Mouse (Mus musculus) G1E (cell line): ENCODE data around the gene Nfs1. TPM values are rescaled to one million over a fixed set of nuclear protein-coding genes. Genes with fewer than 3 reads are reported as not detected.
"Not testable (repeated sequence)": the region's sequence is repeated elsewhere in the genome, so short reads cannot be mapped to it uniquely, and the experiment has no call there.

ENCODE experiments used
- ATAC-seq: 2 replicates; pipeline ENCODE4 v1.8.0; 2016; ENCODE audit warnings: mild to moderate bottlenecking; ENCODE audit not compliant: insufficient number of reproducible peaks, poor library complexity, low FRiP score, severe bottlenecking; ENCODE audit errors: extremely low read depth
- DNase-seq: peaks from one replicate; pipeline ENCODE4 v3.0.0; 2012; ENCODE audit warnings: low spot score
- H3K27me3 ChIP-seq: 2 replicates; pipeline ENCODE4 v1.6.1; 2012; ENCODE audit warnings: mild to moderate bottlenecking, low read length, inconsistent platforms; ENCODE audit not compliant: insufficient read depth
- H3K36me3 ChIP-seq: replicated peaks from 2 replicates; pipeline ENCODE3; 2012; ENCODE audit warnings: mild to moderate bottlenecking, inconsistent platforms
- H3K4me1 ChIP-seq: 2 replicates; pipeline ENCODE4 v1.6.1; 2012; ENCODE audit warnings: low read depth, low read length, inconsistent platforms, mixed read lengths; ENCODE audit not compliant: insufficient read depth
- H3K4me3 ChIP-seq: 2 replicates; pipeline ENCODE4 v1.5.1; 2012; ENCODE audit warnings: low read depth, mild to moderate bottlenecking, inconsistent platforms, low read length, moderate library complexity, mixed read lengths
- H3K9me3 ChIP-seq: replicated peaks from 2 replicates; pipeline ENCODE4 v1.6.1; 2012; ENCODE audit warnings: inconsistent platforms
- CTCF ChIP-seq: IDR thresholded peaks from 2 replicates; pipeline ENCODE4 v1.5.1; 2012; ENCODE audit warnings: low read depth, low read length, inconsistent platforms, mixed read lengths
- GATA1 ChIP-seq: IDR thresholded peaks from 2 replicates; pipeline ENCODE4 v1.6.1; 2012; ENCODE audit warnings: borderline replicate concordance, low read length, inconsistent platforms, mixed read lengths
- GATA2 ChIP-seq: IDR thresholded peaks from 2 replicates; pipeline ENCODE4 v1.6.1; 2012; ENCODE audit warnings: low read depth, low read length, inconsistent platforms, borderline replicate concordance
- POLR2AphosphoS5 ChIP-seq: IDR thresholded peaks from 2 replicates; pipeline ENCODE4 v1.6.1; 2012; ENCODE audit warnings: low read depth, low read length, inconsistent platforms; ENCODE audit not compliant: insufficient replicate concordance
- TAL1 ChIP-seq: conservative IDR thresholded peaks from 2 replicates; pipeline ENCODE4 v1.6.1; 2012; ENCODE audit warnings: low read depth, low read length, inconsistent platforms, mixed read lengths
- polyA plus RNA-seq: library from polyadenylated mRNA; stranded (reverse); fragments of >175 nt; gene quantifications from 2 replicates; pipeline ENCODE4 v1.2.3, GENCODE M21; 2012
- total RNA-seq, 2 experiments: library from RNA; stranded (forward) in 1 of 2; stranded (reverse) in 1 of 2; fragments of 200-1000 nt in 1 of 2; fragments of >200 nt in 1 of 2; fragmentation: Nextera tagmentation in 1 of 2; gene quantifications; 2 replicates each; pipeline ENCODE4 v1.2.3; 2014 to 2017

Nfs1 gene
- total RNA-seq (2014; fragmentation: Nextera tagmentation) (27.9 and 33.9 TPM in 2 replicates), total RNA-seq (2017) (46.2 and 49.1 TPM in 2 replicates), polyA plus RNA-seq (31.4 and 36.3 TPM in 2 replicates)

- Histone ChIP-seq H3K4me3 (peak within 1 kb of the TSS; percentile 86), H3K27me3 (no peaks in the 10 kb centered on the region), H3K4me1 (peaks cover 26% of the 10 kb centered on the region), H3K9me3 (no peaks in the 10 kb centered on the region), H3K36me3 (peaks cover 55% of the 10 kb centered on the region)
- DNase-seq (peak; percentile 76), ATAC-seq (peak; percentile 70)
- TF ChIP-seq POLR2AphosphoS5 (peak; percentile 52; the same call in 1 of the 2 replicates), GATA2 (no peak)
These were observed at the start of gene Nfs1, which contains the start of gene Romo1 for GRCm38 (mm10) chr2:156143953-156144724. Nfs1 (minus strand) TSS chr2:156144186. Romo1 (plus strand) TSS chr2:156144039.

DNA sequence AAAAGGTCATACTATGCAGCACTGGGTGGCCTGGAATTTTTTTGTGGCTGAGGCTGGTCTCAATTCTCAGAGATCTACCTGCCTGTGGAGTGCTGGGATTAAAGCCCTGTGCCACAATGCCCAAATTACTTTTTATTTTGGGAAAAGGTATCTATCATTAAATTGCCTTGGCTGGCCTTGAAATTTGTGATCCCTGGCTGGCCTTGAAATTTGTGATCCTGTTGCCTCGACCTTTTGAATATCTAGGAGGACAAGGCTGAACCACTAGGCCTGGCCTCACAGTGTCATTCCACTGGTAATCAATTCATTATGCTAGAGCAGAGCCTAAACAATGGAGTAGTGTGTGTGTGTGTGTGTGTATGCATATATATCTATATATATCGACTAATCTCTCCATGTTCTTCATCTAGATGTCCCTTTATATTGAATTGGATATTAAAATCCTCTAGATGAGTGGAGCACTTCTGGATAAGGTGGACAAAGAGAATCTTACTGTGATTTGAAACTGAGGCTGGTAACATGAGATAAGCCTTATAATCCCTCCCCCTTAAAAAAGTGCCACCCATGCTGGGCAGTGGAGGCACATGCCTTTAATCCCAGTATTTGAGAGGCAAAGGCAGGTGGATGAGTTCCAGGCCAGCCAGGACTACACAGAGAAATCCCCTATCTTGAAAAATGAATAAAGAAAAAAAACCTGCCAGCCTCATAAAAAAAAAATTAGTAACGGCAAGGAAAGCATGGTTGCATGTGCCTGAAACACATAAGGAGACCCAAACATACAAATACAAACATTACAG is 49.3 kb upstream of the Nfs1 start:
- H3K9me3 ChIP-seq, result no peaks in the 10 kb centered on the region
- ATAC-seq, result no peak
- DNase-seq, result no peak
- TF ChIP-seq CTCF (no peak), TAL1 (no peak), POLR2AphosphoS5 (no peak), GATA2 (no peak), GATA1 (no peak)
- no peak overlapping the region for H3K4me3 ChIP-seq
- H3K27me3 ChIP-seq, result no peaks in the 10 kb centered on the region
- peaks cover under 1% of the 10 kb centered on the region for H3K36me3 ChIP-seq
- peaks cover 19% of the 10 kb centered on the region for H3K4me1 ChIP-seq

GRCm38 (mm10) chr2:156192068-156192467 is 48.1 kb upstream of the Nfs1 start:
- Histone ChIP-seq H3K4me3 (no peak overlapping the region), H3K4me1 (peaks cover 12% of the 10 kb centered on the region), H3K36me3 (no peaks in the 10 kb centered on the region), H3K9me3 (no peaks in the 10 kb centered on the region), H3K27me3 (no peaks in the 10 kb centered on the region)
- TF ChIP-seq CTCF (no peak), GATA1 (no peak), POLR2AphosphoS5 (no peak), GATA2 (no peak), TAL1 (no peak)
- DNase-seq, result no peak
- no peak for ATAC-seq

DNA sequence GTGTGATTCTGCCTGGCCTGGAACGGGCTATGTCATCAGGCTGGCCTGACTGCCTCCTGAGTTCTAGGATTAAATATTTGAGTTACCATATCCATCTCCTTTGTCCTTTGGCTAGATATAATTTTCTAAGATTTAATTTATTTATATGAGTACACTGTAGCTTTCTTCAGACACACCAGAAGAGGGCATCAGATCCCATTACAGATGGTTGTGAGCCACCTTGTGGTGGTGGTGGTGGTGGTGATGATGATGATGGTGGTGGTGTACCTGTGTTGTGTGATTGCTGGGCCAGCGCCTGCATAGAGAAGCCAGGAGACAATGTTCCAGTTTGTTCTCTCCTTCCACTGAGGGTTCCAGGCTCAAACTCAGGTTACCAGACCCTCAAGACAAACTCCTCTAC is 47.6 kb upstream of the Nfs1 start:
- no peak for DNase-seq
- Histone ChIP-seq H3K9me3 (no peaks in the 10 kb centered on the region), H3K36me3 (no peaks in the 10 kb centered on the region), H3K4me1 (peaks cover 10% of the 10 kb centered on the region), H3K4me3 (no peak overlapping the region), H3K27me3 (no peaks in the 10 kb centered on the region)
- no peak for ATAC-seq
- TF ChIP-seq GATA2, result no peak

DNA sequence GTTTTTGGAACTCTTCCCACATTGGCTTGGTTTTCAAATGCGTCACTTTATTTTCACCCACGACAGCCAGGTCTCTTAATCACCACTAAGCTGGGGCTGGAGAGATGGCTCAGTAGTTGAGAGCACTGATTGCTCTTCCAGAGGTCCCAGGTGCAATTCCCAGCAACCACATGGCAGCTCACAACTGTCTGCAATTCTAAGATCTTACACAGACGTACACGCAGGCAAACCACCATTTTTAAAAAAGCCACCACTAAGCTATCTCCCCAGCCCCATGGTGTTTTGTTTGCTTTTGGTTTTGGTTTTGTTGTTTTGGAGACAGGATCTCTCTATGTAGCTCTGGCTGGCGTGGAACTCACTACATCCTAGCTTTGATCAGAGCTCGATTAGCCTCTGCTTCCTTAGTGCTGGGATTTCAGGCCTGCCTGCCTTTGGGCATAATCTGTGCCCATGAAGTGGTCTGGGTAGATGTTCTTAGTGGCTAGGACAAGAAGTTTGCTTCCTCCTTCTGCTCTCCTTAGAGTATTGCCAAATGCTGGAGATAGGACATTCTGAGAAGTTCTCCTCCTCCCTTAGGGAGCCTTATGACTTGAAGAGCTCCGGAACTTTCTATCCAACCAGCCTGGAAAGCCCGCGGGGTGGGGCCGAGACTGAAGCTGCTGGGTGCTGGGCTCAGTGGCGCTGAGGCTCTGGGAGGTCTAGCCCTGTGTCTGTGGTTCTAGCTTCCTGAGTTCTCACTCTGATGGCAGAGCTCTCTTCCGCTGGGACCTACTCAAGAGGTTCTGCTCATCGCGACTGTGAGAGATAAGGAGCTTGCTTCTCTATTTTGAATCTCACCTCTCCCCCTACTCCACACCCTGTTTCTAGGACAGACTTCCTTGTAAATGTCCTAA is 46.3 kb upstream of the Nfs1 start:
- H3K4me3 ChIP-seq, result no peak overlapping the region

GRCm38 (mm10) chr2:156189241-156189640 is 45.3 kb upstream of the Nfs1 start:
- not testable (repeated sequence) for H3K4me3 ChIP-seq, H3K27me3 ChIP-seq, ATAC-seq, H3K9me3 ChIP-seq, H3K36me3 ChIP-seq, H3K4me1 ChIP-seq, DNase-seq

More for the DNA sequence above, 46.3 kb upstream of the Nfs1 start:
- TF ChIP-seq TAL1, result no peak
- no peak for TF ChIP-seq CTCF
- no peak for TF ChIP-seq GATA1
- TF ChIP-seq POLR2AphosphoS5, result no peak
- TF ChIP-seq GATA2, result no peak
- ATAC-seq (no peak), DNase-seq (no peak)
- Histone ChIP-seq H3K9me3 (no peaks in the 10 kb centered on the region), H3K27me3 (no peaks in the 10 kb centered on the region), H3K4me1 (peaks cover 2% of the 10 kb centered on the region; the same call in 1 of the 2 replicates), H3K36me3 (no peaks in the 10 kb centered on the region)
